Mouse (Mus musculus): ENCODE data around the gene Sncb.

DNA sequence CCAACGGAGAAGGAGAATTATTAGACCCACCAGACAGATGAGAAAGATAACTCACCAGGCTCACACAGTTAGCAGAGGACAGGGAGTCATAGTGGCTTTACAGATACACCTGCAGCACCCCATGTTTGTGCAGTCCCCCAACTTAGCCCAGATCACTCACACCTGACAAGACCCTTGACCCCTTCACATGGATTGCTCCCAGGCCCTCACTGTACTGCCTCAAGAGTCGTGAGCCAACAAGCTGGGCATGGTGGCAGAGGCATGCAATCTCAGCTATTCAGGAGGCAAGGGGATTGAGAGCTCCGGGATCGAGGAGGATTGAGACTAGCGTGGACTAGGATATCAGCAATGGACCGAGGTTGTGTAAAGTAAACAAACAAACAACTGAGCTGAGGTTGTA is 12.7 kb downstream of the Sncb start:
- TF ChIP-seq CTCF (IDR thresholded peaks at IDR 0.05; ENCODE audit: extremely low read depth, insufficient read depth, insufficient read length, insufficient replicate concordance) = no peak
- no peak for TF ChIP-seq POLR2A (IDR thresholded peaks at IDR 0.05; ENCODE audit: low read depth, low read length)
